Mouse (Mus musculus): ENCODE data around the gene Xylt2. TPM values are rescaled to one million over a fixed set of nuclear protein-coding genes. Genes with fewer than 3 reads are reported as not detected.
"Not testable (repeated sequence)": the region's sequence is repeated elsewhere in the genome, so short reads cannot be mapped to it uniquely, and the experiment has no call there.

Xylt2 gene
- polyA plus RNA-seq, 1 experiment from 2014 or later = 9.0 TPM

DNA sequence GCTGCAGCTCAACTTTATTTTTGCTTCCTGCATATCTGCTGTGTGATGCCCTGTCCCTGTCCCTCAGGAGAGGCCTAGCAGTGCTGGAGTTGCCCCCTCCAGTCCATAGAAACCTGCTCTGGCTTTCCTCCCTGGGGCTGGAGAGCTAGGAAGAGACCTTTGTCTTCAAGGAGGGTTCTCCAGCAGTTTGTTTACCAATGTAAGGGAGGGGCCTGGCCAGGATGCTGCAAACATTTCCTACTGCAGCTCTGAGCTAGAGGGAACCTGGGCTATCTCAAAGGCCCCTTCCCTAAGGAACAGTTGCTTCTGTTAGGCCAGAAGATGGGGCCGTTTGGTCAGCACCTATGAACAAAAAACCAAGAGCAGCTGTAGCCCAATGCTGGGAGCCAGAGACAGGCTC is 16.0 kb downstream of the Xylt2 start:
- ATAC-seq (replicated peaks; ENCODE audit: insufficient number of reproducible peaks, low FRiP score, low TSS enrichment) = no peak
- Histone ChIP-seq H3K36me3 (ENCODE audit: control insufficient read depth, insufficient read depth, low read length) (peaks cover 35% of the 10 kb centered on the region), H3K4me3 (ENCODE audit: low read depth, low read length) (no peak overlapping the region), H3K4me1 (ENCODE audit: control insufficient read depth, insufficient read depth, low read length) (no peaks in the 10 kb centered on the region), H3K27ac (ENCODE audit: low read depth, low read length) (no peak overlapping the region; the same call in 1 of the 2 replicates), H3K9ac (ENCODE audit: low read depth, low read length) (no peak overlapping the region), H3K4me2 (no peak overlapping the region), H3K9me3 (replicated peaks; ENCODE audit: control insufficient read depth, low read length) (no peaks in the 10 kb centered on the region), H3K27me3 (ENCODE audit: control insufficient read depth, insufficient read depth, low read length) (no peaks in the 10 kb centered on the region)
- WGBS (ENCODE audit: insufficient replicate concordance) = 44% methylated on average over 1 of the region's 1 CpGs

GRCm38 (mm10) chr11:94653663-94654436 is 23.5 kb downstream of the Xylt2 start, which contains the start of the genes Mrpl27 and Eme1:
Gene Mrpl27 (plus strand): TSS chr11:94653767.
Gene Eme1 (minus strand): TSS chr11:94653964.
- peak within 1 kb of the TSS; percentile 88 for H3K27ac ChIP-seq (ENCODE audit: low read depth, low read length)
- under 1% methylated on average over 32 of the region's 32 CpGs for WGBS (ENCODE audit: insufficient replicate concordance)
- peaks cover 13% of the 10 kb centered on the region; the same call in 1 of the 2 replicates for H3K36me3 ChIP-seq (ENCODE audit: control insufficient read depth, insufficient read depth, low read length)
- peak; percentile 77 for ATAC-seq (replicated peaks; ENCODE audit: insufficient number of reproducible peaks, low FRiP score, low TSS enrichment)
- H3K4me1 ChIP-seq (ENCODE audit: control insufficient read depth, insufficient read depth, low read length) = peaks cover 6% of the 10 kb centered on the region
- H3K9ac ChIP-seq (ENCODE audit: low read depth, low read length) = peak within 1 kb of the TSS; percentile 81
- no peaks in the 10 kb centered on the region for H3K9me3 ChIP-seq (replicated peaks; ENCODE audit: control insufficient read depth, low read length)
- peak within 1 kb of the TSS; percentile 83 for H3K4me2 ChIP-seq
- no peaks in the 10 kb centered on the region for H3K27me3 ChIP-seq (ENCODE audit: control insufficient read depth, insufficient read depth, low read length)
- peak within 1 kb of the TSS; percentile 75 for H3K4me3 ChIP-seq (ENCODE audit: low read depth, low read length)

- H3K4me1 ChIP-seq (ENCODE audit: control insufficient read depth, insufficient read depth, low read length) = peaks cover 6% of the 10 kb centered on the region
- H3K9ac ChIP-seq (ENCODE audit: low read depth, low read length) = no peak overlapping the region
- 43% methylated on average over 8 of the region's 8 CpGs for whole genome bisulfite sequencing (ENCODE audit: insufficient replicate concordance)
- peaks cover 8% of the 10 kb centered on the region for H3K36me3 ChIP-seq (ENCODE audit: control insufficient read depth, insufficient read depth, low read length)
- H3K9me3 ChIP-seq (replicated peaks; ENCODE audit: control insufficient read depth, low read length) = no peaks in the 10 kb centered on the region
- no peaks in the 10 kb centered on the region for H3K27me3 ChIP-seq (ENCODE audit: control insufficient read depth, insufficient read depth, low read length)
- H3K4me3 ChIP-seq (ENCODE audit: low read depth, low read length) = peak overlapping the region; percentile 75
- peak overlapping the region; percentile 83 for H3K4me2 ChIP-seq
- no peak overlapping the region for H3K27ac ChIP-seq (ENCODE audit: low read depth, low read length)
- no peak for ATAC-seq (replicated peaks; ENCODE audit: insufficient number of reproducible peaks, low FRiP score, low TSS enrichment)
Measured at GRCm38 (mm10) chr11:94652973-94653372, 24.3 kb downstream of the Xylt2 start.

GRCm38 (mm10) chr11:94651241-94651640 is 26.1 kb downstream of the Xylt2 start:
- 91% methylated on average over 7 of the region's 7 CpGs for WGBS (ENCODE audit: insufficient replicate concordance)
- peaks cover 18% of the 10 kb centered on the region for H3K36me3 ChIP-seq (ENCODE audit: control insufficient read depth, insufficient read depth, low read length)
- H3K9ac ChIP-seq (ENCODE audit: low read depth, low read length); ATAC-seq (replicated peaks; ENCODE audit: insufficient number of reproducible peaks, low FRiP score, low TSS enrichment); H3K27me3 ChIP-seq (ENCODE audit: control insufficient read depth, insufficient read depth, low read length); H3K9me3 ChIP-seq (replicated peaks; ENCODE audit: control insufficient read depth, low read length); H3K27ac ChIP-seq (ENCODE audit: low read depth, low read length); H3K4me2 ChIP-seq; H3K4me1 ChIP-seq (ENCODE audit: control insufficient read depth, insufficient read depth, low read length); H3K4me3 ChIP-seq (ENCODE audit: low read depth, low read length): not testable (repeated sequence)

GRCm38 (mm10) chr11:94646457-94646856 is 30.9 kb downstream of the Xylt2 start:
- Histone ChIP-seq H3K9ac (ENCODE audit: low read depth, low read length) (no peak overlapping the region), H3K4me2 (no peak overlapping the region), H3K27me3 (ENCODE audit: control insufficient read depth, insufficient read depth, low read length) (no peaks in the 10 kb centered on the region), H3K36me3 (ENCODE audit: control insufficient read depth, insufficient read depth, low read length) (peaks cover 42% of the 10 kb centered on the region), H3K9me3 (replicated peaks; ENCODE audit: control insufficient read depth, low read length) (no peaks in the 10 kb centered on the region), H3K4me3 (ENCODE audit: low read depth, low read length) (no peak overlapping the region), H3K4me1 (ENCODE audit: control insufficient read depth, insufficient read depth, low read length) (no peaks in the 10 kb centered on the region), H3K27ac (ENCODE audit: low read depth, low read length) (no peak overlapping the region)
- WGBS (ENCODE audit: insufficient replicate concordance) = 89% methylated on average over 4 of the region's 4 CpGs
- ATAC-seq (replicated peaks; ENCODE audit: insufficient number of reproducible peaks, low FRiP score, low TSS enrichment) = no peak

DNA sequence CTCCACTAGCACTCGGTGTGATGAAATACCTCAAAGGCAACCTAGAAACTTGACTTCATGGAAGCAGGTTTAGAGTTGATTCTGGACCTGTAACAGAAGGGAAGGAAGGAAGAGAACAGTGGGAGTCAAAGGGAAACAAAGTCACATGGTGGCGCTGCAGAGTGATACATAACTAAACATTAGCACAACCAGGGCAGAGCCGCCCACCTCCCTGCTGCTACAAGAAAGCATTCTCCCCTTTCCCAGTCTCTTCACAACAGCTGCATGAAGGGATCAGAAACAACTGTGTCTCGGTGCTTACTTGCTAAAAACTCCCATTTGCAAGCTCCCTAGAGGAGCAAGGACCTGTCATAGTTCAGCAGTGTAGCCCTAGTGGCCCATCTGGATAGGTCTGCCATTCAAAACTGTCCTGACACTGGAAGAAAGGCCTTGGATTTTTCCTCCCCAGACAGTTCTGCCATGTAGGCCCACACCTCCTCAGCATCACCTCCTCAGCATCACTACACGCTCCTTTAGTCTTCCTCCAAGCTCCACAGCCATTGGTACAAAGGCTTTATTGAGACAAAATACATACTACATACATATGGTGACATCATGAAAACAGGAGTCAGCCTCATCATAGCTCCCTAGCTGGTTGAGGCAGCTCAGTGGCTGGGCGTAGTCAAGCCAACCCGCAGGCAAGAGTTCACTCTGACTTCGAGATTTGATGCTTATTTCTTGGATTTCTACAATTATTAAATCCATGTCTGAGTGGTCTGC is 32.7 kb downstream of the Xylt2 start:
- Histone ChIP-seq H3K9me3 (replicated peaks; ENCODE audit: control insufficient read depth, low read length) (no peaks in the 10 kb centered on the region), H3K4me2 (no peak overlapping the region), H3K36me3 (ENCODE audit: control insufficient read depth, insufficient read depth, low read length) (peaks cover 51% of the 10 kb centered on the region), H3K9ac (ENCODE audit: low read depth, low read length) (no peak overlapping the region), H3K27ac (ENCODE audit: low read depth, low read length) (no peak overlapping the region), H3K4me3 (ENCODE audit: low read depth, low read length) (no peak overlapping the region), H3K4me1 (ENCODE audit: control insufficient read depth, insufficient read depth, low read length) (no peaks in the 10 kb centered on the region), H3K27me3 (ENCODE audit: control insufficient read depth, insufficient read depth, low read length) (no peaks in the 10 kb centered on the region)
- 85% methylated on average over 8 of the region's 8 CpGs for WGBS (ENCODE audit: insufficient replicate concordance)
- no peak for ATAC-seq (replicated peaks; ENCODE audit: insufficient number of reproducible peaks, low FRiP score, low TSS enrichment)

DNA sequence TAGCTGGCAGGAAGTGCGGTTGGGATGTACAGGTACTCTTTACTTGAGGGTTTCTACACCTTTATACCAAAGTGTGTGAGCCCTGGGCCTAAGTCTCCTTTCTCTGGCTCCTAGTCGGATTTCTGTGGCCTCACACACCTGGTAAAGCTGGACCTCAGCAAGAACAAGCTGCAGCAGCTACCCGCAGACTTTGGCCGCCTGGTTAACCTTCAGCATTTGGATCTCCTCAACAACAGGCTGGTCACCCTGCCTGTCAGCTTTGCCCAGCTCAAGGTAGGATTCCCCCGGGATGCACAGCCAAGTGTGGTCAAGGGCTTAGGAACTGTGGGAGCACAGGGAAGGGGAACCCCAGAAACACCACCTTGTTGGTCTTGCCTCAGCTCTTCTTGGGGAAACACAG is 42.9 kb downstream of the Xylt2 start:
- 85% methylated on average over 5 of the region's 5 CpGs for WGBS (ENCODE audit: insufficient replicate concordance)
- Histone ChIP-seq H3K4me3 (ENCODE audit: low read depth, low read length) (no peak overlapping the region), H3K9ac (ENCODE audit: low read depth, low read length) (no peak overlapping the region), H3K36me3 (ENCODE audit: control insufficient read depth, insufficient read depth, low read length) (peaks cover 61% of the 10 kb centered on the region), H3K27ac (ENCODE audit: low read depth, low read length) (no peak overlapping the region), H3K9me3 (replicated peaks; ENCODE audit: control insufficient read depth, low read length) (no peaks in the 10 kb centered on the region), H3K4me1 (ENCODE audit: control insufficient read depth, insufficient read depth, low read length) (no peaks in the 10 kb centered on the region), H3K27me3 (ENCODE audit: control insufficient read depth, insufficient read depth, low read length) (no peaks in the 10 kb centered on the region), H3K4me2 (no peak overlapping the region)
- no peak for ATAC-seq (replicated peaks; ENCODE audit: insufficient number of reproducible peaks, low FRiP score, low TSS enrichment)

DNA sequence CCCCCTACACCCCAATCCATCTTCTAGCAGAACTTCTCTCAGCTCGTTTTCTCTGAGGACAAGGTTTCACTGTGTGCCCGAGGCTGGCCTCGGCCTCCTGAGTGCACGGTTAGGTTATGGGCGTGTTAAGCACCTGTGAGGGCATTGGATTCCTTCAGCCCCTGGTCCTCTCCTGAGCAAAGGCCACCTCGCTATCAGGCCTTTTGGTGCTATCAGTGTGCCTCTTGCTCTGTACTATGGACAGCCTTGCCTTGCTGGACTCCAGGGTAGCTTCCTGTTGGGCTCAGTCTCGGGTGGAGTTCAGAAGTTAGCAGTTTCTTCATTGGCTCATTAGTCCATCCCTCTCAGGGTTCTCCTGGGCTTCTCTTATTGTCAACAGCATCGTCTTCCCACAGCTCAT is 44.3 kb downstream of the Xylt2 start:
- no peak overlapping the region for H3K4me3 ChIP-seq (ENCODE audit: low read depth, low read length)
- peaks cover 47% of the 10 kb centered on the region for H3K36me3 ChIP-seq (ENCODE audit: control insufficient read depth, insufficient read depth, low read length)
- no peaks in the 10 kb centered on the region for H3K27me3 ChIP-seq (ENCODE audit: control insufficient read depth, insufficient read depth, low read length)
- H3K27ac ChIP-seq (ENCODE audit: low read depth, low read length) = no peak overlapping the region
- no peak overlapping the region; the same call in 1 of the 2 replicates for H3K9ac ChIP-seq (ENCODE audit: low read depth, low read length)
- H3K9me3 ChIP-seq (replicated peaks; ENCODE audit: control insufficient read depth, low read length) = no peaks in the 10 kb centered on the region
- H3K4me2 ChIP-seq = no peak overlapping the region
- 84% methylated on average over 8 of the region's 8 CpGs for WGBS (ENCODE audit: insufficient replicate concordance)
- ATAC-seq (replicated peaks; ENCODE audit: insufficient number of reproducible peaks, low FRiP score, low TSS enrichment) = no peak
- H3K4me1 ChIP-seq (ENCODE audit: control insufficient read depth, insufficient read depth, low read length) = no peaks in the 10 kb centered on the region

Data from heart, embryonic 11.5 days (tissue).